7 mouse cellular contexts compared by ENCODE assay signal in the genomic region with DNA sequence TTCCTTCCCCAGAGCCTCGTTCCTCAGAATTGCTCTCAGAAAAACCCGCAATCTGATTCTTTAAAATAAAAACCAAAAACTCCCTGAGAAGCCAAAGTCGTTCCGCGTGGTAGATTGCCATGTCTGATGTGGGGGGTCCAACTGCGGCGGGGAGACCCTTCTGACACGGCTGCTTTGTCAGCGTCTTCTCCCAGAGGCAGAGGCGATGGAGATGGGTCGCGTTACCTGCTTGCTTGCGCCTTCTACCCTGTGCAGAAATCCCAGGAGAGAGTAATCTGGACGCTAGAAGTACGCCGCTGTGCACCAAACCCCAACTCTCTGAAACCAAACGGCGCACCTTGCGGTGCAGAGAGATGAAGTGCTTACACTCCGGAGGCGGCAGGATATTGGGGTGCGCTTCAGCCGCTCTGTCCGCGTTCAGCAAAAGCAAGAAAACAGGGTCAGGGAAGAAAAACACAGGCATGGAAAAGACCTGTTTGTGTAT.
A peak's percentile ranks its signal among the peaks of the same experiment; 100 is the strongest.
DNase-seq lines count a peak whose midpoint lies in the region; ATAC-seq and TF ChIP-seq lines count a peak whose summit lies in the region.

No protein-coding gene starts in this region.

- no peak for ATAC-seq in lung, embryonic 16.5 days (ENCODE audit: low read depth)
- ATAC-seq in forebrain, embryonic 16.5 days = no peak
- no peak for ATAC-seq in stomach, embryonic 15.5 days (ENCODE audit: insufficient read depth, low FRiP score, low read depth)

- no peak for DNase-seq in lung, adult 2 months
- DNase-seq in limb, embryonic 10.5 days (ENCODE audit: low spot score) = peak; percentile 56
- DNase-seq in thymus, postnatal 0 days (ENCODE audit: low spot score) = no peak
- DNase-seq in frontal cortex, postnatal 36 days (ENCODE audit: low spot score in 2 of 2) = no peak

- H3K9me3 ChIP-seq in lung, embryonic 16.5 days (ENCODE audit: control insufficient read depth, low read length) = no peaks in the 10 kb centered on the region
- no peaks in the 10 kb centered on the region for H3K9me3 ChIP-seq in forebrain, embryonic 16.5 days (ENCODE audit: control insufficient read depth, low read length)
- H3K9me3 ChIP-seq in limb, embryonic 10.5 days (replicated peaks) = no peaks in the 10 kb centered on the region
- H3K9me3 ChIP-seq in stomach, embryonic 15.5 days = no peaks in the 10 kb centered on the region

- TF ChIP-seq POLR2A in lung, adult 2 months (IDR thresholded peaks at IDR 0.05; ENCODE audit: borderline replicate concordance, extremely low read depth, low read depth, low read length) = no peak

- H3K27me3 ChIP-seq in lung, embryonic 16.5 days (ENCODE audit: control insufficient read depth, insufficient read depth, low read depth, low read length) = peaks cover 66% of the 10 kb centered on the region
- H3K27me3 ChIP-seq in forebrain, embryonic 16.5 days (replicated peaks; ENCODE audit: control insufficient read depth, insufficient read depth, low read length) = 0 out of 2 replicates have a peak, but pooled peaks cover 2% of the 10 kb centered on the region
- H3K27me3 ChIP-seq in limb, embryonic 10.5 days (ENCODE audit: low read depth, poor library complexity, severe bottlenecking) = peaks cover 82% of the 10 kb centered on the region
- no peaks in the 10 kb centered on the region; the same call in 1 of the 2 replicates for H3K27me3 ChIP-seq in stomach, embryonic 15.5 days (replicated peaks)

- 3% methylated on average over 25 of the region's 25 CpGs for WGBS in lung, embryonic 16.5 days
- WGBS in lung, adult 2 months = 7% methylated on average over 25 of the region's 25 CpGs
- 2% methylated on average over 25 of the region's 25 CpGs for WGBS in forebrain, embryonic 16.5 days
- under 1% methylated on average over 25 of the region's 25 CpGs for WGBS in limb, embryonic 10.5 days
- WGBS in stomach, embryonic 15.5 days = 9% methylated on average over 25 of the region's 25 CpGs

- H3K4me2 ChIP-seq in lung, embryonic 16.5 days (ENCODE audit: low read depth, low read length) = peak overlapping the region; percentile 30
- H3K4me2 ChIP-seq in forebrain, embryonic 16.5 days (ENCODE audit: low read length) = peak overlapping the region; percentile 68
- peak overlapping the region; percentile 60 for H3K4me2 ChIP-seq in stomach, embryonic 15.5 days

- H3K9ac ChIP-seq in lung, embryonic 16.5 days (ENCODE audit: low read length) = no peak overlapping the region
- peak overlapping the region; percentile 58 for H3K9ac ChIP-seq in forebrain, embryonic 16.5 days (replicated peaks; ENCODE audit: low read depth, low read length)
- no peak overlapping the region for H3K9ac ChIP-seq in stomach, embryonic 15.5 days

- H3K27ac ChIP-seq in lung, embryonic 16.5 days (ENCODE audit: low read length) = no peak overlapping the region
- H3K27ac ChIP-seq in forebrain, embryonic 16.5 days (ENCODE audit: low read length) = peak overlapping the region; percentile 68
- H3K27ac ChIP-seq in limb, embryonic 10.5 days = peak overlapping the region; percentile 74
- H3K27ac ChIP-seq in stomach, embryonic 15.5 days = no peak overlapping the region

- 0 out of 2 replicates have a peak overlapping the region, but pooled peaks have one; percentile 1 for H3K4me3 ChIP-seq in lung, embryonic 16.5 days (ENCODE audit: low read length)
- H3K4me3 ChIP-seq in lung, adult 2 months (replicated peaks; ENCODE audit: extremely low read depth, low read depth, low read length) = no peak overlapping the region
- peak overlapping the region; percentile 33 for H3K4me3 ChIP-seq in forebrain, embryonic 16.5 days (replicated peaks; ENCODE audit: low read length)
- H3K4me3 ChIP-seq in limb, embryonic 10.5 days = peak overlapping the region; percentile 41
- peak overlapping the region; percentile 28 for H3K4me3 ChIP-seq in stomach, embryonic 15.5 days (replicated peaks)

- H3K36me3 ChIP-seq in lung, embryonic 16.5 days (ENCODE audit: control insufficient read depth, insufficient read depth, low read length) = no peaks in the 10 kb centered on the region
- no peaks in the 10 kb centered on the region for H3K36me3 ChIP-seq in forebrain, embryonic 16.5 days (ENCODE audit: control insufficient read depth, insufficient read depth)
- no peaks in the 10 kb centered on the region for H3K36me3 ChIP-seq in limb, embryonic 10.5 days
- H3K36me3 ChIP-seq in stomach, embryonic 15.5 days = no peaks in the 10 kb centered on the region

- H3K4me1 ChIP-seq in lung, embryonic 16.5 days (replicated peaks; ENCODE audit: control insufficient read depth, insufficient read depth, low read length) = peaks cover 12% of the 10 kb centered on the region
- peaks cover 2% of the 10 kb centered on the region; the same call in 1 of the 2 replicates for H3K4me1 ChIP-seq in lung, adult 2 months (ENCODE audit: control insufficient read depth, insufficient read depth, low read length)
- H3K4me1 ChIP-seq in forebrain, embryonic 16.5 days (replicated peaks; ENCODE audit: control insufficient read depth, insufficient read depth, low read length) = peaks cover 52% of the 10 kb centered on the region
- H3K4me1 ChIP-seq in limb, embryonic 10.5 days = peaks cover 86% of the 10 kb centered on the region
- H3K4me1 ChIP-seq in stomach, embryonic 15.5 days = peaks cover 26% of the 10 kb centered on the region

- TF ChIP-seq CTCF in lung, adult 2 months (IDR thresholded peaks at IDR 0.05; ENCODE audit: insufficient read depth, low read length) = no peak

Comparison
In these comparisons a context has a peak if more than half of its experiments do, and no peak if none do; other contexts are left out.
1. H3K27ac ChIP-seq: peak in forebrain, embryonic 16.5 days (single experiment) and limb, embryonic 10.5 days (single experiment); none in lung, embryonic 16.5 days (single experiment) and stomach, embryonic 15.5 days (single experiment).
2. Peak in every context shown above with its lines, with median percentiles within 50 percentile points of each other: H3K4me2 ChIP-seq.